Mouse (Mus musculus) embryonic facial prominence, embryonic 11.5 days (tissue): ENCODE results near the gene Capzb. TPM values are rescaled to one million over a fixed set of nuclear protein-coding genes. Genes with fewer than 3 reads are reported as not detected.
A peak's percentile ranks its signal among the peaks of the same experiment; 100 is the strongest.

Experiments
- ATAC-seq: fragments of 200-750 bp; cut with Nextera tagmentation; replicated peaks from 2 replicates; pipeline ENCODE4 v1.8.0; 2017; ENCODE audit warnings: low read depth; ENCODE audit not compliant: insufficient number of reproducible peaks, low FRiP score, low TSS enrichment
- DNase-seq: peaks from one replicate; pipeline ENCODE4 v3.0.0-alpha.2; 2015; ENCODE audit warnings: low spot score
- H3K27ac ChIP-seq: fragments of 300-500 bp; sonication (generic); replicated peaks from 2 replicates; pipeline ENCODE4 v1.5.1; 2014; ENCODE audit warnings: mild to moderate bottlenecking, low read depth, low read length, control low read depth
- H3K27me3 ChIP-seq: fragments of 300-500 bp; sonication (generic); 2 replicates; pipeline ENCODE4 v1.6.1; 2014; ENCODE audit warnings: mild to moderate bottlenecking, low read length, moderate library complexity, mixed read lengths; ENCODE audit not compliant: control insufficient read depth, insufficient read depth
- H3K36me3 ChIP-seq: fragments of 300-500 bp; sonication (generic); replicated peaks from 2 replicates; pipeline ENCODE4 v1.6.1; 2014; ENCODE audit warnings: low read depth, mild to moderate bottlenecking, low read length, moderate library complexity, mixed read lengths; ENCODE audit not compliant: control insufficient read depth, insufficient read depth
- H3K4me1 ChIP-seq: fragments of 300-500 bp; sonication (generic); 2 replicates; pipeline ENCODE4 v1.6.1; 2014; ENCODE audit warnings: low read length, mixed read lengths; ENCODE audit not compliant: control insufficient read depth, insufficient read depth
- H3K4me2 ChIP-seq: fragments of 300-500 bp; sonication (generic); 2 replicates; pipeline ENCODE4 v1.6.1; 2014; ENCODE audit warnings: low read depth, mild to moderate bottlenecking, control low read depth, low read length, moderate library complexity
- H3K4me3 ChIP-seq: fragments of 300-500 bp; sonication (generic); 2 replicates; pipeline ENCODE4 v1.5.1; 2014; ENCODE audit warnings: low read depth, low read length, control low read depth
- H3K9ac ChIP-seq: fragments of 300-500 bp; sonication (generic); replicated peaks from 2 replicates; pipeline ENCODE4 v1.6.1; 2014; ENCODE audit warnings: mild to moderate bottlenecking, control low read depth, low read length
- H3K9me3 ChIP-seq: fragments of 300-500 bp; sonication (generic); replicated peaks from 2 replicates; pipeline ENCODE4 v1.6.1; 2016; ENCODE audit warnings: mild to moderate bottlenecking, low read length, inconsistent platforms, mixed read lengths; ENCODE audit not compliant: control insufficient read depth
- WGBS: fragments of 180-500 bp; shearing (Covaris S2); extraction: QIAGEN DNeasy Blood & Tissue Kit; methylation state at CpG from one replicate; pipeline ENCODE4 v1.1.7; 2014; 5-methylcytosine and 5-hydroxymethylcytosine counted together
- microRNA-seq: library from miRNA; unstranded; fragments of <30 nt; microRNA quantifications from one replicate; pipeline ENCODE4, GENCODE M21; 2016; ENCODE audit warnings: borderline number of aligned reads
- polyA plus RNA-seq: library from polyadenylated mRNA; unstranded; fragments of >200 nt; fragmentation: Nextera tagmentation; extraction: Ambion mirVana; gene quantifications from 2 replicates; pipeline ENCODE4 v1.2.1, GENCODE M21; 2014

Gene Capzb
- polyA plus RNA-seq, 1 experiment from 2014 or later = 314 TPM

DNA sequence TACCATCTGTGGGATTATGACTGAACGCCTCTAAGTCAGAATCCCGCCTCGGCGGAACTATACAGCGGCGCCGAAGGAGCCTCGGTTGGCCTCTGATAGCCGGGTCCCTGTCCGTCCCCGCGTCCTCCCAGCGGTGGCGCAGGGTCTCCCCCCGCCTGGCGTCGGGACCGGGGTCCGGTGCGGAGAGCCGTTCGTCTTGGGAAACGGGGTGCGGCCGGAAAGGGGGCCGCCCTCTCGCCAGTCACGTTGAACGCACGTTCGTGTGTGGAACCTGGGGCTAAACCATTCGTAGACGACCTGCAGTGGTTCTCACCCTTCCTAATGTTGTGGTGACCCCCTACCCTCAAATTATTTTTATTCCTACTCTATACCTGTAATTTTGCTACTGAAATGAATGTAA, 145.4 kb downstream of the Capzb start:
- Histone ChIP-seq H3K9me3 (no peaks in the 10 kb centered on the region), H3K36me3 (no peaks in the 10 kb centered on the region), H3K27ac (no peak overlapping the region), H3K4me2 (no peak overlapping the region), H3K9ac (no peak overlapping the region), H3K4me1 (no peaks in the 10 kb centered on the region), H3K4me3 (no peak overlapping the region), H3K27me3 (no peaks in the 10 kb centered on the region; the same call in 1 of the 2 replicates)
- DNase-seq (no peak), ATAC-seq (no peak)
- WGBS = 55% methylated on average over 33 of the region's 33 CpGs

DNA sequence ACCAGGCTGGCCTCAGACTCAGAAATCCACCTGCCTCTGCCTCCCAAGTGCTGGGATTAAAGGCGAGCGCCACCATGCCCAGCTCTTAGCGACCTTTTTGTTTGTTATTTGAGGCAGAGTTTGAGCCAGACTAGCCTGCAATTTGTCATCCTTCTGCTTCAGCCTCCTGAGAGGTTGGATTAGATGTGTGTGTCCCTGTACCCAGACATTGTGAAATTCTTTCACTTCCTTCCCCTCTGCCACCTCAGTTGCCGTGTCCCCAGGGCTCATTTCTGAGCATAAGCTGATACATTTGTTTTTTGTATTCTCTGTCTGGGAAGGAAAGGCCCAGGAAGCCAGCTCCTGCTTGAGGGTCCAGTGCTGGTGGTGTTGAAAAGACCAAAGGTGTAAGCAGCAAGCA, 148.1 kb downstream of the Capzb start:
- Histone ChIP-seq H3K9ac (no peak overlapping the region), H3K4me3 (no peak overlapping the region), H3K36me3 (no peaks in the 10 kb centered on the region), H3K9me3 (no peaks in the 10 kb centered on the region), H3K27ac (no peak overlapping the region), H3K27me3 (no peaks in the 10 kb centered on the region; the same call in 1 of the 2 replicates), H3K4me1 (no peaks in the 10 kb centered on the region), H3K4me2 (no peak overlapping the region)
- DNase-seq (no peak), ATAC-seq (no peak)
- WGBS = 83% methylated on average over 4 of the region's 4 CpGs

Small RNA genes within 50 kb of the gene (microRNA-seq; reads per million reads assigned to microRNA genes)
- 4.7 reads per million, percentile 2 among the genes with 10 or more reads in this experiment for gene Gm24245
- gene Gm25732 = 2.4 reads per million

Other genes with a start within 250 kb of the Capzb start
- not detected in 2 replicates for gene Rnf186, start 225.8 kb upstream of the Capzb start, polyA plus RNA-seq
- 1.7 and 2.2 TPM in 2 replicates for gene Tmco4, start 220.0 kb upstream of the Capzb start, polyA plus RNA-seq
- 0.49 and 0.56 TPM in 2 replicates for gene Htr6, start 117.3 kb upstream of the Capzb start, polyA plus RNA-seq
- 91.6 and 106 TPM in 2 replicates for gene Nbl1, start 99.9 kb upstream of the Capzb start, polyA plus RNA-seq
- 492 and 522 TPM in 2 replicates for gene Minos1, start 61.8 kb upstream of the Capzb start, polyA plus RNA-seq
- 13.5 and 14.2 TPM in 2 replicates for gene Pqlc2, start 117.8 kb downstream of the Capzb start, polyA plus RNA-seq
- gene Akr7a5, start 117.8 kb downstream of the Capzb start, polyA plus RNA-seq = 137 and 146 TPM in 2 replicates
- gene Mrto4, start 159.7 kb downstream of the Capzb start, polyA plus RNA-seq = 145 TPM in 2 replicates
- 13.5 and 17.0 TPM in 2 replicates for gene Emc1, start 159.7 kb downstream of the Capzb start, polyA plus RNA-seq
- 63.1 and 66.2 TPM in 2 replicates for gene Ubr4, start 159.7 kb downstream of the Capzb start, polyA plus RNA-seq